Mouse (Mus musculus) liver, adult 2 months (tissue): ENCODE measurements at regions not wholly inside any gene's neighbourhood (a gene's known extent, or its start where the extent isn't known, plus 50 kb on each side); places are given as distances from the start of the nearest gene placed in this dataset.
A peak's percentile ranks its signal among the peaks of the same experiment; 100 is the strongest.

Source experiments
- CTCF ChIP-seq: fragments of 200-500 bp; IDR thresholded peaks from 2 replicates; pipeline ENCODE4 v1.5.1; 2011; ENCODE audit warnings: low read depth, low read length, control low read depth
- POLR2A ChIP-seq: fragments of 200-500 bp; IDR thresholded peaks from 2 replicates; pipeline ENCODE4 v1.6.1; 2011; ENCODE audit warnings: low read length, control low read depth; ENCODE audit not compliant: insufficient read depth; ENCODE audit errors: extremely low read depth

- TF ChIP-seq CTCF (peak; percentile 26; the same call in 1 of the 2 replicates), POLR2A (no peak)
These were observed 91.0 kb upstream of the Orc5 start for GRCm38 (mm10) chr5:22641233-22641632.
